Mouse (Mus musculus): ENCODE results near the gene Msi2. TPM values are rescaled to one million over a fixed set of nuclear protein-coding genes. Genes with fewer than 3 reads are reported as not detected.

Msi2 gene
- polyA plus RNA-seq, 1 experiment from 2014 or later = 2.9 TPM

GRCm38 (mm10) chr11:88557828-88558580 lies 160.3 kb downstream of the Msi2 start:
- Histone ChIP-seq H3K36me3 (ENCODE audit: control insufficient read depth, insufficient read depth) (no peaks in the 10 kb centered on the region), H3K9me3 (replicated peaks; ENCODE audit: control insufficient read depth, low read length) (no peaks in the 10 kb centered on the region), H3K9ac (ENCODE audit: low read depth, low read length) (no peak overlapping the region), H3K27me3 (ENCODE audit: control insufficient read depth, insufficient read depth, low read depth, low read length) (no peaks in the 10 kb centered on the region), H3K27ac (ENCODE audit: low read length) (peak overlapping the region; percentile 46), H3K4me2 (ENCODE audit: low read depth, low read length) (no peak overlapping the region), H3K4me3 (ENCODE audit: low read depth, low read length) (no peak overlapping the region), H3K4me1 (ENCODE audit: control insufficient read depth, low read depth, low read length) (peaks cover 53% of the 10 kb centered on the region)
- ATAC-seq (ENCODE audit: low read depth) = peak; percentile 60
- 55% methylated on average over 6 of the region's 6 CpGs for WGBS (ENCODE audit: insufficient replicate concordance)

- no peak overlapping the region for H3K4me2 ChIP-seq (ENCODE audit: low read depth, low read length)
- 61% methylated on average over 4 of the region's 4 CpGs for WGBS (ENCODE audit: insufficient replicate concordance)
- no peak overlapping the region for H3K9ac ChIP-seq (ENCODE audit: low read depth, low read length)
- H3K9me3 ChIP-seq (replicated peaks; ENCODE audit: control insufficient read depth, low read length) = no peaks in the 10 kb centered on the region
- H3K36me3 ChIP-seq (ENCODE audit: control insufficient read depth, insufficient read depth) = no peaks in the 10 kb centered on the region
- H3K4me1 ChIP-seq (ENCODE audit: control insufficient read depth, low read depth, low read length) = peaks cover 56% of the 10 kb centered on the region
- no peak for ATAC-seq (ENCODE audit: low read depth)
- peak overlapping the region; percentile 46 for H3K27ac ChIP-seq (ENCODE audit: low read length)
- H3K27me3 ChIP-seq (ENCODE audit: control insufficient read depth, insufficient read depth, low read depth, low read length) = no peaks in the 10 kb centered on the region
- no peak overlapping the region for H3K4me3 ChIP-seq (ENCODE audit: low read depth, low read length)
Measured at GRCm38 (mm10) chr11:88557116-88557768, 161.1 kb downstream of the Msi2 start.

GRCm38 (mm10) chr11:88555902-88556549 lies 162.3 kb downstream of the Msi2 start:
- Histone ChIP-seq H3K36me3 (ENCODE audit: control insufficient read depth, insufficient read depth) (no peaks in the 10 kb centered on the region), H3K4me1 (ENCODE audit: control insufficient read depth, low read depth, low read length) (peaks cover 54% of the 10 kb centered on the region), H3K27me3 (ENCODE audit: control insufficient read depth, insufficient read depth, low read depth, low read length) (no peaks in the 10 kb centered on the region), H3K4me2 (ENCODE audit: low read depth, low read length) (no peak overlapping the region), H3K4me3 (ENCODE audit: low read depth, low read length) (no peak overlapping the region), H3K9ac (ENCODE audit: low read depth, low read length) (no peak overlapping the region), H3K27ac (ENCODE audit: low read length) (no peak overlapping the region), H3K9me3 (replicated peaks; ENCODE audit: control insufficient read depth, low read length) (no peaks in the 10 kb centered on the region)
- ATAC-seq (ENCODE audit: low read depth) = no peak
- 40% methylated on average over 6 of the region's 6 CpGs for WGBS (ENCODE audit: insufficient replicate concordance)

GRCm38 (mm10) chr11:88555232-88555818 lies 163.0 kb downstream of the Msi2 start:
- no peak for ATAC-seq (ENCODE audit: low read depth)

GRCm38 (mm10) chr11:88553521-88554310 lies 164.6 kb downstream of the Msi2 start:
- peak; percentile 72 for ATAC-seq (ENCODE audit: low read depth)
- Histone ChIP-seq H3K9me3 (replicated peaks; ENCODE audit: control insufficient read depth, low read length) (no peaks in the 10 kb centered on the region), H3K4me3 (ENCODE audit: low read depth, low read length) (no peak overlapping the region), H3K27me3 (ENCODE audit: control insufficient read depth, insufficient read depth, low read depth, low read length) (no peaks in the 10 kb centered on the region), H3K36me3 (ENCODE audit: control insufficient read depth, insufficient read depth) (no peaks in the 10 kb centered on the region), H3K4me1 (ENCODE audit: control insufficient read depth, low read depth, low read length) (peaks cover 53% of the 10 kb centered on the region), H3K4me2 (ENCODE audit: low read depth, low read length) (peak overlapping the region; percentile 25; the same call in 1 of the 2 replicates), H3K9ac (ENCODE audit: low read depth, low read length) (0 out of 2 replicates have a peak overlapping the region, but pooled peaks have one; percentile 8), H3K27ac (ENCODE audit: low read length) (peak overlapping the region; percentile 38; the same call in 1 of the 2 replicates)
- 48% methylated on average over 11 of the region's 11 CpGs for WGBS (ENCODE audit: insufficient replicate concordance)

More at GRCm38 (mm10) chr11:88555232-88555818, 163.0 kb downstream of the Msi2 start:
- 27% methylated on average over 8 of the region's 8 CpGs for WGBS (ENCODE audit: insufficient replicate concordance)
- Histone ChIP-seq H3K27me3 (ENCODE audit: control insufficient read depth, insufficient read depth, low read depth, low read length) (no peaks in the 10 kb centered on the region), H3K4me2 (ENCODE audit: low read depth, low read length) (no peak overlapping the region), H3K4me3 (ENCODE audit: low read depth, low read length) (no peak overlapping the region), H3K27ac (ENCODE audit: low read length) (no peak overlapping the region), H3K36me3 (ENCODE audit: control insufficient read depth, insufficient read depth) (no peaks in the 10 kb centered on the region), H3K4me1 (ENCODE audit: control insufficient read depth, low read depth, low read length) (peaks cover 53% of the 10 kb centered on the region), H3K9ac (ENCODE audit: low read depth, low read length) (no peak overlapping the region), H3K9me3 (replicated peaks; ENCODE audit: control insufficient read depth, low read length) (no peaks in the 10 kb centered on the region)

- Histone ChIP-seq H3K9ac (ENCODE audit: low read depth, low read length) (no peak overlapping the region), H3K36me3 (ENCODE audit: control insufficient read depth, insufficient read depth) (no peaks in the 10 kb centered on the region), H3K27me3 (ENCODE audit: control insufficient read depth, insufficient read depth, low read depth, low read length) (no peaks in the 10 kb centered on the region), H3K9me3 (replicated peaks; ENCODE audit: control insufficient read depth, low read length) (no peaks in the 10 kb centered on the region), H3K4me2 (ENCODE audit: low read depth, low read length) (no peak overlapping the region), H3K27ac (ENCODE audit: low read length) (no peak overlapping the region; the same call in 1 of the 2 replicates), H3K4me3 (ENCODE audit: low read depth, low read length) (no peak overlapping the region), H3K4me1 (ENCODE audit: control insufficient read depth, low read depth, low read length) (peaks cover 46% of the 10 kb centered on the region)
- no peak for ATAC-seq (ENCODE audit: low read depth)
- 61% methylated on average over 8 of the region's 8 CpGs for WGBS (ENCODE audit: insufficient replicate concordance)
Measured at GRCm38 (mm10) chr11:88552987-88553386, 165.3 kb downstream of the Msi2 start.

- H3K9ac ChIP-seq (ENCODE audit: low read depth, low read length) = no peak overlapping the region
- H3K27ac ChIP-seq (ENCODE audit: low read length) = no peak overlapping the region
- H3K27me3 ChIP-seq (ENCODE audit: control insufficient read depth, insufficient read depth, low read depth, low read length) = no peaks in the 10 kb centered on the region
- peaks cover 40% of the 10 kb centered on the region for H3K4me1 ChIP-seq (ENCODE audit: control insufficient read depth, low read depth, low read length)
- WGBS (ENCODE audit: insufficient replicate concordance) = 77% methylated on average over 6 of the region's 6 CpGs
- H3K36me3 ChIP-seq (ENCODE audit: control insufficient read depth, insufficient read depth) = no peaks in the 10 kb centered on the region
- no peak overlapping the region for H3K4me3 ChIP-seq (ENCODE audit: low read depth, low read length)
- ATAC-seq (ENCODE audit: low read depth) = no peak
- H3K9me3 ChIP-seq (replicated peaks; ENCODE audit: control insufficient read depth, low read length) = no peaks in the 10 kb centered on the region
- H3K4me2 ChIP-seq (ENCODE audit: low read depth, low read length) = no peak overlapping the region
Measured at GRCm38 (mm10) chr11:88552385-88552784, 165.9 kb downstream of the Msi2 start.

- 0 out of 2 replicates have a peak, but pooled peaks have one; percentile 25 for ATAC-seq (ENCODE audit: low read depth)
- Histone ChIP-seq H3K36me3 (ENCODE audit: control insufficient read depth, insufficient read depth) (no peaks in the 10 kb centered on the region), H3K9ac (ENCODE audit: low read depth, low read length) (no peak overlapping the region), H3K4me1 (ENCODE audit: control insufficient read depth, low read depth, low read length) (peaks cover 33% of the 10 kb centered on the region), H3K4me2 (ENCODE audit: low read depth, low read length) (no peak overlapping the region), H3K9me3 (replicated peaks; ENCODE audit: control insufficient read depth, low read length) (no peaks in the 10 kb centered on the region), H3K27me3 (ENCODE audit: control insufficient read depth, insufficient read depth, low read depth, low read length) (no peaks in the 10 kb centered on the region), H3K27ac (ENCODE audit: low read length) (no peak overlapping the region), H3K4me3 (ENCODE audit: low read depth, low read length) (no peak overlapping the region)
- 16% methylated on average over 3 of the region's 3 CpGs for WGBS (ENCODE audit: insufficient replicate concordance)
Measured at GRCm38 (mm10) chr11:88551034-88551433, 167.3 kb downstream of the Msi2 start.

All from liver, embryonic 16.5 days (tissue).